Mouse (Mus musculus): ENCODE measurements around the gene Olfr681.
"Not testable (repeated sequence)": the region's sequence is repeated elsewhere in the genome, so short reads cannot be mapped to it uniquely, and the experiment has no call there.

Olfr681 gene

DNA sequence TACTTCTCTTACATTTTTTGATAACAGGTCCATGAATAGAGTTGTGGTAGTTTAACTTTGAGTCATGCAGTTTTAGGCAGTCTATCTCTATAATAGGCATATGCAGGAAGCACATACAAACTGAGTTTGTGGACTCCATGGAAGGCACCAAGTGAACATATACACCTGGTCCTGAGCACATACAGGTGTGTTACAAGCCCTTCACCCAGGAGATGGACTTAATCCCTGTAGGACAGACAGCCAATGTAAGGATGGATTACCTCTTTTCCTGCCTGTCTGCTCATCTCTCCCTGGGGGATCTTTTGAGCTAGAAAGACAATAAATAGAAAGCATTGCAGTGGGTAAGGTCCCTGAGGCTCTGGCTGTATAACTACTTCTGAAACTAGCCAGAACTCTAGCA is at the start of gene Olfr681:
Olfr681 (plus strand) TSS at position 301 of the 400 bp plus-strand sequence.
- no peak for DNase-seq

DNA sequence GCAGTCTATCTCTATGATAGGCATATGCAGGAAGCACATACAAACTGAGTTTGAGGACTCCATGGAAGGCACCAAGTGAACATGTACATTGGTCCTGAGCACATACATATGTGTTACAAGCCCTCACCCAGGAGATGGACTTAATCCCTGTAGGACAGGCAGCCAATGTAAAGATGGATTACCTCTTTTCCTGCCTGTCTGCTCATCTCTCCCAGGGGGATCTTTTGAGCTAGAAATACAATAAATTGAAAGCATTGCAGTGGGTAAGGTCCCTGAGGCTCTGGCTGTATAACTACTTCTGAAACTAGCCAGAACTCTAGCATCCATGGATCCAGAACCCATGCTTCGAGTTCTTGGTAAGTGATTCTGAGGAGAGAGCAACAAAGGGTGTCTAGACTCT is 35.7 kb upstream of the Olfr681 start, which contains the start of gene Olfr679:
Olfr679 (plus strand) TSS at position 301 of the 400 bp plus-strand sequence.
- DNase-seq = no peak

DNA sequence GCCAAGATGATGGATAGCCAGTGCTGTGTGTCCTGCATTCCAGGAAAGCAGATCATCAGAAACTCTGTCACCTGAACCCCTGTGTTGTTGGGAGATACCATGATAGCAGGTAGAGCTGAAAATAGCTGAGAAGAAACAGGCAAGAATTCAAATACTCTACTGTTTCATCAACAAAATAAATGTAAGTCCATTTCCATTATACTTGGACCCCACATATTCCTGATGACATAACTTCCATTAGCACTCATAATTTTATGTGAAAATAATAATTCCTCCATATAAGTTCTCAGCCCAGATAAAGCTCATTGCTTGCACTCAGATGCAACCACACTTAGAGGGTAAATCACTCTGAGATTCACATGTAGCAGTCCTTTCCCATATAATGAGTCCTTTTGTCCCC is 23.9 kb upstream of the Olfr681 start, which contains the start of gene Olfr680-ps1:
Olfr680-ps1 (minus strand) TSS at position 101 of the 400 bp plus-strand sequence.
- DNase-seq = not testable (repeated sequence)

DNA sequence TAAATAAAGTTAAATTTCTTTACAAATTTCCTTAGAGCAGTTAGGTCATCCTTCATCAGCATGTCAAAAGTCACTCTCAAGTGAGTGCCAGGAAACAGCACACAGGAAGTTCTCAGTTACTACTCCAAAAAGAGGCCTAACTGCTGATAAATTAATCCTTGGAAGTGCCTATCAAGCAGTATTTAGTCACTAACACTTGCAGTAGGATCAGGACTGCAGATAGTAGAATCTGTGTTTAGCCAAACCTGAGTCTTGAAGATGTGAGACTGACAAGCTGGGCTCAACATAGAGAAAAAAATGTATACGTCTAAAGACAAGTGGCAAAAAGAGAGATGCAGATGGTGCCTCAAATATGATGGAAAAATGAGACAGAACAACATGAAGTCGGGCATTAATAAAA is 24.6 kb downstream of the Olfr681 start:
- no peak for DNase-seq

DNA sequence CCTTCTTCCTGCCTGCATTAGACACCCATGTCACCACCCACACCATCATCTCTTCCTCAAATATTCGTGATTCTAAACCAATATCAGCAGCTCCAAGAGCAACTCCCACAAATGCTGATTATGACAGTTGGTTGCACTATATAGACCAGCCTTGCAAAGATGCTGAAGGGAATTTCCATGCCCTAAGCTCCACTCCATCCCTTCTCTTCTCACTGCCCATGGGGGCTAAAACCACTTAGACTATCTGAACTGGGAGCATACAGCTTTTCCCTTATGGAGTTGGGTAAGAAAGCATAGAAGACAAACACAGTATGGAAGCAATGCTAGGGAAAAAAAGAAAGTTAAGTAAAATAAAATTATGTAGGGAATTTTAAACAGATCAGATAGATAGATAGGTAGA is 30.3 kb downstream of the Olfr681 start, which contains the start of gene Olfr683:
Olfr683 (minus strand) TSS at position 101 of the 400 bp plus-strand sequence.
- no peak for DNase-seq

DNA sequence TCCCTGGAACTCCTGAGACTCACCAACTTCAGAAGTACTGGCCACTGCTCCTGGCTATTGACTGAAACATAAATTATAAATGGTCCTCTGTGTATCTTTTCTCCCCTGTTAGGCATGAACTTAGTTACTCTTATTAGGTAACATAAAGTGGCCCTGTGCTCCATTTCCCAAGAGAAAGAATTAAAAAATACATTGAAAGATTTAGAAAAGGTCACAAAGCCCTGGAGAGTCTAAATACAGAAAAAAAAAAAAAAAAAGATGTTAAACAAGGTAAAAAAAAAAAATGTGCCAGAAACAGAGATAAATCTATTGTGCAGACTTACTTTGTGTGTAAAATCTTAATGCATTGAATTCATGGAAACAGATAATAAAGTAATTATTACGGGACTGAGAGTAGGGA is 46.9 kb downstream of the Olfr681 start, which contains the start of gene Olfr684:
Olfr684 (minus strand) TSS at position 101 of the 400 bp plus-strand sequence.
- DNase-seq = no peak

DNA sequence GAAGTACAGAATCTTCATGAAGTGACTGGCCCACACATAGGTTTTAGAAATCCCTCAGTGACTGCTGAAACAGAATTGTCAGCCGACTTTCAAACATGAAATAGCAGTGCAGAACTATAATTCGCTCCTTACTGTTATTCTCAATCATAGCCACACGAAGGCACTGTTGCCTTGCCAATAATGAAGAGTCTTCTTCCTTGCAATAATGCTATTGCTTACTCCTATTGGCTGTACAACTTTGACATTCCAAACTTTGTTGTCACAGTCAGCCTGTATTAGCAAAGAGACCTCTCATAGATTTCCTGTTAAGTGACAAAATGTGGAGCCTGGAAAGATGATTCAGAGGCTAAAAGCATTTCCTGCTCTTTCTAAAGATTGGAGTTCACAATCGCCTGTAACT is 54.1 kb downstream of the Olfr681 start:
- DNase-seq = peak in 1 of 2 experiments; percentile 12

All from kidney, postnatal 25 days (tissue).